Mouse (Mus musculus): Measurements from ENCODE around the gene Nup107.

DNA sequence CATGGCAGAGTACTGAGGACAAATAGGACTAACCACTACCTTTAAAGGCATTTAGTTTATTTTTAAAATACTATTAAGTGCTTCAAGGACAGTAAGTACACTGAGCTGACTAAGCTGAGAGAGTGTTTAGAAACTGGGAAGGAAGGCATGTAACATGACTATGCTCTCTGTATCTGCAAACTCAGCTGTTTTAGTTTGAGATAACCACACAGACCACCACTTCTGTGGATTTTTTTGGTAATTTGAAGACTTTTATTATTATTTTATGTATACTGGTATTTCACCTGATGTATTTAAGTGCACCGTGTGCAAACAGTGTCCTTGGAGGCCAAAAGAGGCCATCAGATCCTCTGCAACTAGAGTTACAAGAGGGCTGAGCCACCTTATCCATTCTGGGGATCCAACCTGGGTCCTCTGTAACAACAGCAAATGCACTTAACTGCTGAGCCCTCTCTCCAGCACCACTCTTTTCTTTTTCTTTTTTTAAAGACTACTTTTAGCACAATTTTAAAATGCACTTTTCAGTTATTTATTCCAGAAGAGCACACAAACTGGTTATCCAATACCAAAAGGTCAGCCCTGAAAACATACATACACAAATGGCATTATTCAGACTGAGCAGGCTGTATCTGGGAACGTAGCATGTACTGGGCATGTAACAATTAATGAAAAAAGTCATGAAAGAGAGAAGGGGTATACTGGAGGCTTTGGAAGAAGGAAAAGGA lies 85.2 kb downstream of the Nup107 start:
- no peak for TF ChIP-seq CTCF (IDR thresholded peaks at IDR 0.05; ENCODE audit: borderline replicate concordance, insufficient read depth, low read depth, low read length)
- no peak for TF ChIP-seq POLR2A (IDR thresholded peaks at IDR 0.05; ENCODE audit: borderline replicate concordance, insufficient read depth, low read length)

Data from cerebellum, adult 2 months (tissue).